Mouse (Mus musculus) embryonic facial prominence, embryonic 14.5 days (tissue): Measurements from ENCODE around the gene Chrm5. TPM values are rescaled to one million over a fixed set of nuclear protein-coding genes. Genes with fewer than 3 reads are reported as not detected.

Experiments used
- ATAC-seq: fragments of 200-750 bp; cut with Nextera tagmentation; 2 replicates; pipeline ENCODE4 v1.8.0; 2017; ENCODE audit warnings: low read depth, moderate number of reproducible peaks, moderate TSS enrichment
- DNase-seq: peaks from one replicate; pipeline ENCODE4 v3.0.0-alpha.2; 2015; ENCODE audit warnings: low spot score
- H3K27ac ChIP-seq: fragments of 300-500 bp; sonication (generic); replicated peaks from 2 replicates; pipeline ENCODE4 v1.5.1; 2014; ENCODE audit warnings: low read depth, mild to moderate bottlenecking, low read length, moderate library complexity
- H3K27me3 ChIP-seq: fragments of 300-500 bp; sonication (generic); replicated peaks from 2 replicates; pipeline ENCODE4 v1.6.1; 2014; ENCODE audit warnings: low read length; ENCODE audit not compliant: control insufficient read depth, insufficient read depth
- H3K36me3 ChIP-seq: fragments of 300-500 bp; sonication (generic); 2 replicates; pipeline ENCODE4 v1.6.1; 2014; ENCODE audit warnings: low read length, mixed read lengths; ENCODE audit not compliant: control insufficient read depth, insufficient read depth
- H3K4me1 ChIP-seq: fragments of 300-500 bp; sonication (generic); 2 replicates; pipeline ENCODE4 v1.6.1; 2014; ENCODE audit warnings: antibody characterized with exemption, low read length; ENCODE audit not compliant: control insufficient read depth, insufficient read depth
- H3K4me2 ChIP-seq: fragments of 300-500 bp; sonication (generic); 2 replicates; pipeline ENCODE4 v1.6.1; 2014; ENCODE audit warnings: low read depth, mild to moderate bottlenecking, low read length, moderate library complexity, mixed read lengths
- H3K4me3 ChIP-seq: fragments of 300-500 bp; sonication (generic); 2 replicates; pipeline ENCODE4 v1.5.1; 2014; ENCODE audit warnings: low read depth, mild to moderate bottlenecking, low read length
- H3K9ac ChIP-seq: fragments of 300-500 bp; sonication (generic); 2 replicates; pipeline ENCODE4 v1.6.1; 2014; ENCODE audit warnings: low read depth, mild to moderate bottlenecking, low read length, moderate library complexity, mixed read lengths
- H3K9me3 ChIP-seq: fragments of 300-500 bp; sonication (generic); 2 replicates; pipeline ENCODE4 v1.6.1; 2016; ENCODE audit warnings: low read length; ENCODE audit not compliant: control insufficient read depth
- WGBS: fragments of 180-500 bp; shearing (Covaris S2); extraction: QIAGEN DNeasy Blood & Tissue Kit; methylation state at CpG from one replicate; pipeline ENCODE4 v1.1.7; 2014; 5-methylcytosine and 5-hydroxymethylcytosine counted together
- polyA plus RNA-seq: library from polyadenylated mRNA; unstranded; fragments of >200 nt; fragmentation: Nextera tagmentation; extraction: Ambion mirVana; gene quantifications from 2 replicates; pipeline ENCODE4 v1.2.1, GENCODE M21; 2014

The Chrm5 gene
- polyA plus RNA-seq, 1 experiment from 2014 or later = 0.14 TPM

GRCm38 (mm10) chr2:112506841-112507435 lies 26.4 kb upstream of the Chrm5 start:
- Histone ChIP-seq H3K4me3 (no peak overlapping the region), H3K27me3 (no peaks in the 10 kb centered on the region), H3K4me2 (no peak overlapping the region), H3K36me3 (no peaks in the 10 kb centered on the region), H3K9me3 (no peaks in the 10 kb centered on the region), H3K9ac (no peak overlapping the region), H3K27ac (no peak overlapping the region), H3K4me1 (no peaks in the 10 kb centered on the region)
- ATAC-seq (no peak), DNase-seq (no peak)
- 70% methylated on average over 5 of the region's 5 CpGs for WGBS

- WGBS = 85% methylated on average over 6 of the region's 6 CpGs
- ATAC-seq = no peak
- DNase-seq = no peak
Measured at GRCm38 (mm10) chr2:112503978-112504377, 23.4 kb upstream of the Chrm5 start.

GRCm38 (mm10) chr2:112501209-112501608 lies 20.6 kb upstream of the Chrm5 start:
- WGBS = 7% methylated on average over 6 of the region's 6 CpGs
- H3K9ac ChIP-seq = no peak overlapping the region
- H3K4me3 ChIP-seq = no peak overlapping the region
- no peaks in the 10 kb centered on the region for H3K36me3 ChIP-seq
- ATAC-seq (peak; percentile 93), DNase-seq (peak; percentile 89)
- H3K9me3 ChIP-seq = no peaks in the 10 kb centered on the region
- H3K4me1 ChIP-seq = no peaks in the 10 kb centered on the region
- H3K27me3 ChIP-seq = no peaks in the 10 kb centered on the region
- H3K4me2 ChIP-seq = no peak overlapping the region
- H3K27ac ChIP-seq = no peak overlapping the region

More at GRCm38 (mm10) chr2:112503978-112504377, 23.4 kb upstream of the Chrm5 start:
- Histone ChIP-seq H3K4me1 (no peaks in the 10 kb centered on the region), H3K36me3 (no peaks in the 10 kb centered on the region), H3K27ac (no peak overlapping the region), H3K27me3 (no peaks in the 10 kb centered on the region), H3K4me2 (no peak overlapping the region), H3K4me3 (no peak overlapping the region), H3K9me3 (no peaks in the 10 kb centered on the region), H3K9ac (no peak overlapping the region)

- no peaks in the 10 kb centered on the region for H3K36me3 ChIP-seq
- ATAC-seq (no peak), DNase-seq (no peak)
- H3K9me3 ChIP-seq = no peaks in the 10 kb centered on the region
- 0 out of 2 replicates have a peak, but pooled peaks cover 3% of the 10 kb centered on the region for H3K4me1 ChIP-seq
- no peak overlapping the region for H3K27ac ChIP-seq
- WGBS = 77% methylated on average over 7 of the region's 7 CpGs
- no peak overlapping the region for H3K9ac ChIP-seq
- H3K4me2 ChIP-seq = no peak overlapping the region
- no peak overlapping the region for H3K4me3 ChIP-seq
- no peaks in the 10 kb centered on the region for H3K27me3 ChIP-seq
Measured at GRCm38 (mm10) chr2:112497851-112498250, 17.3 kb upstream of the Chrm5 start.

GRCm38 (mm10) chr2:112493539-112494260 lies 13.1 kb upstream of the Chrm5 start:
- no peak for DNase-seq

GRCm38 (mm10) chr2:112492856-112493538 lies 12.4 kb upstream of the Chrm5 start, which contains the start of gene Aven:
Aven (plus strand) TSS chr2:112492964.
- under 1% methylated on average over 41 of the region's 87 CpGs for WGBS
- Histone ChIP-seq H3K9ac (peak within 1 kb of the TSS; percentile 100), H3K4me1 (0 out of 2 replicates have a peak, but pooled peaks cover 3% of the 10 kb centered on the region), H3K4me3 (peak within 1 kb of the TSS; percentile 76), H3K27ac (peak within 1 kb of the TSS; percentile 100), H3K4me2 (peak within 1 kb of the TSS; percentile 71), H3K27me3 (no peaks in the 10 kb centered on the region), H3K9me3 (no peaks in the 10 kb centered on the region), H3K36me3 (no peaks in the 10 kb centered on the region)
- DNase-seq = peak; percentile 90
- ATAC-seq = peak; percentile 96

More at GRCm38 (mm10) chr2:112493539-112494260, 13.1 kb upstream of the Chrm5 start:
- peak overlapping the region; percentile 100 for H3K9ac ChIP-seq
- no peaks in the 10 kb centered on the region for H3K36me3 ChIP-seq
- no peaks in the 10 kb centered on the region for H3K27me3 ChIP-seq
- peak overlapping the region; percentile 100 for H3K27ac ChIP-seq
- WGBS = 42% methylated on average over 11 of the region's 11 CpGs
- peak overlapping the region; percentile 76 for H3K4me3 ChIP-seq
- ATAC-seq = no peak
- 0 out of 2 replicates have a peak, but pooled peaks cover 3% of the 10 kb centered on the region for H3K4me1 ChIP-seq
- no peaks in the 10 kb centered on the region for H3K9me3 ChIP-seq
- H3K4me2 ChIP-seq = peak overlapping the region; percentile 71

- peak overlapping the region; percentile 100 for H3K27ac ChIP-seq
- 0 out of 2 replicates have a peak, but pooled peaks cover 3% of the 10 kb centered on the region for H3K4me1 ChIP-seq
- peak overlapping the region; percentile 71 for H3K4me2 ChIP-seq
- peak overlapping the region; percentile 76 for H3K4me3 ChIP-seq
- WGBS = 6% methylated on average over 9 of the region's 9 CpGs
- H3K36me3 ChIP-seq = no peaks in the 10 kb centered on the region
- peak; percentile 35 for DNase-seq
- no peak for ATAC-seq
- H3K27me3 ChIP-seq = no peaks in the 10 kb centered on the region
- no peaks in the 10 kb centered on the region for H3K9me3 ChIP-seq
- H3K9ac ChIP-seq = peak overlapping the region; percentile 100
Measured at GRCm38 (mm10) chr2:112492431-112492855, 11.9 kb upstream of the Chrm5 start.

- Histone ChIP-seq H3K4me3 (no peak overlapping the region), H3K36me3 (no peaks in the 10 kb centered on the region), H3K27ac (no peak overlapping the region), H3K9me3 (no peaks in the 10 kb centered on the region), H3K27me3 (no peaks in the 10 kb centered on the region), H3K4me2 (no peak overlapping the region), H3K9ac (no peak overlapping the region), H3K4me1 (0 out of 2 replicates have a peak, but pooled peaks cover 3% of the 10 kb centered on the region)
- 71% methylated on average over 5 of the region's 5 CpGs for WGBS
- no peak for ATAC-seq
- DNase-seq = peak; percentile 49
Measured at GRCm38 (mm10) chr2:112491629-112492028, 11.1 kb upstream of the Chrm5 start.
